Mouse (Mus musculus) embryonic facial prominence, embryonic 13.5 days (tissue): ENCODE results near the gene Olfr649. TPM values are rescaled to one million over a fixed set of nuclear protein-coding genes. Genes with fewer than 3 reads are reported as not detected.

Experiments used
- ATAC-seq: fragments of 200-750 bp; cut with Nextera tagmentation; 2 replicates; pipeline ENCODE4 v1.8.0; 2017; ENCODE audit warnings: low read depth; ENCODE audit not compliant: insufficient number of reproducible peaks, insufficient read depth, low FRiP score, low TSS enrichment
- H3K27ac ChIP-seq: fragments of 300-500 bp; sonication (generic); 2 replicates; pipeline ENCODE4 v1.5.1; 2015; ENCODE audit warnings: moderate library complexity, mild to moderate bottlenecking, inconsistent platforms
- H3K27me3 ChIP-seq: fragments of 300-500 bp; sonication (generic); 2 replicates; pipeline ENCODE4 v1.6.1; 2015; ENCODE audit warnings: mild to moderate bottlenecking, inconsistent platforms
- H3K36me3 ChIP-seq: fragments of 300-500 bp; sonication (generic); 2 replicates; pipeline ENCODE4 v1.6.1; 2015; ENCODE audit warnings: mild to moderate bottlenecking, inconsistent platforms
- H3K4me1 ChIP-seq: fragments of 300-500 bp; sonication (generic); 2 replicates; pipeline ENCODE4 v1.6.1; 2015; ENCODE audit warnings: inconsistent platforms
- H3K4me2 ChIP-seq: fragments of 300-500 bp; sonication (generic); 2 replicates; pipeline ENCODE4 v1.6.1; 2015; ENCODE audit warnings: moderate library complexity, mild to moderate bottlenecking, inconsistent platforms
- H3K4me3 ChIP-seq: fragments of 300-500 bp; sonication (generic); 2 replicates; pipeline ENCODE4 v1.5.1; 2015; ENCODE audit warnings: mild to moderate bottlenecking, inconsistent platforms
- H3K9ac ChIP-seq: fragments of 300-500 bp; sonication (generic); 2 replicates; pipeline ENCODE4 v1.6.1; 2015; ENCODE audit warnings: mild to moderate bottlenecking, inconsistent platforms
- H3K9me3 ChIP-seq: fragments of 300-500 bp; sonication (generic); 2 replicates; pipeline ENCODE4 v1.6.1; 2016; ENCODE audit warnings: inconsistent platforms
- WGBS: fragments of 180-500 bp; shearing (Covaris S2); methylation state at CpG from one replicate; pipeline ENCODE4 v1.1.7; 2015; ENCODE audit warnings: mixed read lengths; 5-methylcytosine and 5-hydroxymethylcytosine counted together
- polyA plus RNA-seq: library from polyadenylated mRNA; unstranded; fragments of >200 nt; fragmentation: Nextera tagmentation; extraction: Ambion mirVana; gene quantifications from 2 replicates; pipeline ENCODE4 v1.2.1, GENCODE M21; 2015

Olfr649 gene
- not detected in 2 replicates for polyA plus RNA-seq

DNA sequence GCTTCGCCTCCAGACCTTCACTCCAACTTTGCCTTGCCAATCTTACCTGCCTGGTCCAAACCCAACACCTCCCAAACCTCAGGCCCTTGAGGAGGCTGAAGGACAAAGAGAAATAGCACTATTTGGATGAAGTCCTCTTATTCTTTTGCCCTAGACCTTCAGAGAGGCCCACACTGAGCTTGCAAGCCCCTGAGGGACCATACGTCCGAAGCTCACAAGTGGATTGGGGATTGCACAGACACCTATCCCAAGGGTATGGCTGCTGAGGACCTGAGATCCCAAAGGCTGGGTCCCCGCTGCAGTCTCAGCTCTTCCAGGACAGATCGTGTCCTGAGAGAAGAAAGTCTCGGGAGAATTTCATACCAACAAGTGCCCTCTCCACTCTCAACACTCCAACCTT, at the start of gene Olfr649:
TSS of gene Olfr649 (minus strand) at position 101 of the 400 bp plus-strand sequence.
- Histone ChIP-seq H3K9ac (no peak within 1 kb of the TSS), H3K4me2 (no peak within 1 kb of the TSS), H3K27ac (no peak within 1 kb of the TSS), H3K36me3 (no peaks in the 10 kb centered on the region), H3K4me3 (no peak within 1 kb of the TSS), H3K9me3 (no peaks in the 10 kb centered on the region), H3K27me3 (no peaks in the 10 kb centered on the region), H3K4me1 (no peaks in the 10 kb centered on the region)
- WGBS = 84% methylated on average over 6 of the region's 6 CpGs
- no peak for ATAC-seq

DNA sequence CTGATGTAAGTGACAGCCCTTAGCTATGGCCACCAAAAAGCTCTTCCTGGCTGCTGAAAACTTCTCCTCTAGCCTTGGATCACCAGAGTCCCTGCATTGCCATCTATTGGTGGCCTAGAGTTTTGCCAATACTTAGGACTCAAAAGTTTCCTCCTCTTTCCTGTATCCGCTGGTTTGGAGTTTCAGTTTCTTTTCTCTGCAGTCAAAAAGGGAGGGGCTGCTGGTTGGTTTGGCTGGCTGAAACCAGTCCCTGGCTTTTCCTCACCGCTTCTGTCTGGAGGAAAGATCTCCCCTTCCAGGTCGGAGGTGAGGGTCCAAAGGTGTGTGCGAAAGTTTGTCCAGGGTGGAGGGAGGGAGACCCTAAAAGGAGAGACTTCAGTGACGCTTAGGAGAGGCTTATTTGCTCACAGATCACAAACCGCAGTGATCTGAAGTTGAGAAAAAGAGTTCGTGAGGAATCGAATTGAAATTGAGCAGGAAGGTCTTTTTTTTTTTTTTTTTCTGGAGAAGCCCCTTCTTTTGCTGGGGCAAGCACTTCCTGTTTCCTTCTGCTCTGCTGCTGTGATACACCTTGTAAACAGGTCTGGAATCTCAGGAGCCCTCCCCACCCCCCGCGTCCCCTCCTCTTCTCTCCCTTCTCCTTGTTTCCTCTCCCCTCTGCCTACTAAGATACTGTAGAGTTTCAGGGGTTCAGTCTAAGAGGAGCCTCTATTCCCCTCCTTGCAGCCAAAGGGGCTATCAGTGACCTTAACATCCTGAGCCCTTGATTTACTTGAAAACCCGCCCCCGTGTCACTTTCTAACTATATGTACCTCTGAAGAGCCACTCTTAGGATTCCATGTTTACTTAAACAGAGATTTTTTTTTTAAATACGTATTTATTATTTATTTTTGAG, 48.7 kb upstream of the Olfr649 start, which contains the start of gene Trim34a:
TSS of gene Trim34a (plus strand) at position 171 of the 895 bp plus-strand sequence.
- Histone ChIP-seq H3K9ac (peak within 1 kb of the TSS; percentile 78), H3K4me1 (no peaks in the 10 kb centered on the region), H3K4me3 (peak within 1 kb of the TSS; percentile 52), H3K27me3 (no peaks in the 10 kb centered on the region), H3K9me3 (no peaks in the 10 kb centered on the region), H3K4me2 (peak within 1 kb of the TSS; percentile 60), H3K36me3 (no peaks in the 10 kb centered on the region), H3K27ac (peak within 1 kb of the TSS; percentile 75; the same call in 1 of the 2 replicates)
- 5% methylated on average over 13 of the region's 13 CpGs for WGBS
- 0 out of 2 replicates have a peak, but pooled peaks have one; percentile 26 for ATAC-seq

DNA sequence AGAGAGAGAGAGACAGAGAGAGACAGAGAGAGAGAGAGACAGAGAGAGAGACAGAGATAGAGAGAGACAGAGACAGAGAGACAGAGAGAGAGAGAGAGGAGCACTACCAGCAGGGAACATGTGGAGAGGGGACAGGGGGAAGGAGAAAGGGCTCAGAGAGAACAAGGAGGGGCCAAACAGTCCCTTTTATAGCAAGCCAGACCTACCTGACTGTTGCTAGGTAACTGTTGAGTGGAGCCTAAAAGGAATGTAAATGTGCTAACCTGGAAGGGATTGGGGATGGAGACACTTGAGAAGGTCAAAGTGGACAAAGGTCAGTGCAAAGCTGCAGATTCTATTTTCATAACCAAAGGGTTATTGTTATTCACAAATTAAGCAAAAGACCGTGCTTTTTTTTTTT, 47.8 kb upstream of the Olfr649 start:
- ATAC-seq = no peak
- no peaks in the 10 kb centered on the region for H3K4me1 ChIP-seq
- H3K27ac ChIP-seq = no peak overlapping the region
- H3K4me2 ChIP-seq = peak overlapping the region; percentile 60
- no peak overlapping the region for H3K4me3 ChIP-seq
- no peak overlapping the region for H3K9ac ChIP-seq
- H3K9me3 ChIP-seq = no peaks in the 10 kb centered on the region
- no peaks in the 10 kb centered on the region for H3K27me3 ChIP-seq
- 43% methylated on average over 1 of the region's 1 CpGs for WGBS
- no peaks in the 10 kb centered on the region for H3K36me3 ChIP-seq

DNA sequence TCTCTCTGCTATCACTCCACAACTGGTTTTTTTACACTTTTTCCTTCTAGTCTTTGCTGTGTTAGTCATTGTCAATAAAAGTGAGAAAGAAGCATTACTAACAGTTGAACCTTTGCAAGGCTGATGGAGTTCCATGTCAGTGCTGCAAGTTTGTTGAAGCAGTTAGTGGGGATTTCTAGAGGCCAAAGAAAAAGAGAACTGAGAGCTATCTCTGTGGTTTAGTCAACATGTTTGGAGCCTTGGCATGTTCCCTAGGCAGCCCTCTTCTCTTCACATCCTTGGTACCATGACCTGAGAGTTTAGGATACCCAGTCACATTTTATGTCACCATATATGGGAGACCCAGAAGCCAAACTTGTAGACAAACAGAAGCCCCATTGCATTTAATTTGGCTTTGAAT, 45.1 kb upstream of the Olfr649 start:
- ATAC-seq = no peak
- H3K4me2 ChIP-seq = no peak overlapping the region
- H3K9ac ChIP-seq = no peak overlapping the region
- no peak overlapping the region for H3K4me3 ChIP-seq
- no peaks in the 10 kb centered on the region for H3K9me3 ChIP-seq
- H3K4me1 ChIP-seq = no peaks in the 10 kb centered on the region
- H3K27me3 ChIP-seq = no peaks in the 10 kb centered on the region
- no peak overlapping the region for H3K27ac ChIP-seq
- H3K36me3 ChIP-seq = no peaks in the 10 kb centered on the region

DNA sequence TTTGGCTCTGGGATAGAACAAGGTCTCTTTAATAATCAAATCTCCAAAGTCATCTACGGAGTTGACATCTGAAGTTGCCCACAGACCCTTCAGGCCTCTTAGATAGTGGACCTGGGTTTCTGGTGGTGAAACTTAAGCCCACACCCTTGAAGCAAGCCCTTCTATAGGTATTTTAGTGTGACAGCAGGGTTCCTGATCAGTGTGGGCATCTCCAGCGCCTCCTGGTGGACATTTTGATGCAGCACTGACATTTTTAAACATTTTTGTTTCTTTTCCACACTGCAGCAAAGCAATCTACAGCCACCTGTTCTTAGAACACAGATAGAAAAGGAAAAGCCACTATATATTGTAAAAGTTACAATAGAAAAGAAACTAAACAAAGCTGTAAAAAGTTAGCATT, 35.4 kb upstream of the Olfr649 start:
- no peak for ATAC-seq
- no peaks in the 10 kb centered on the region for H3K9me3 ChIP-seq
- H3K9ac ChIP-seq = no peak overlapping the region
- H3K27ac ChIP-seq = no peak overlapping the region
- H3K27me3 ChIP-seq = no peaks in the 10 kb centered on the region
- WGBS = 35% methylated on average over 2 of the region's 2 CpGs
- H3K4me3 ChIP-seq = no peak overlapping the region
- H3K4me2 ChIP-seq = no peak overlapping the region
- H3K4me1 ChIP-seq = no peaks in the 10 kb centered on the region
- H3K36me3 ChIP-seq = no peaks in the 10 kb centered on the region

DNA sequence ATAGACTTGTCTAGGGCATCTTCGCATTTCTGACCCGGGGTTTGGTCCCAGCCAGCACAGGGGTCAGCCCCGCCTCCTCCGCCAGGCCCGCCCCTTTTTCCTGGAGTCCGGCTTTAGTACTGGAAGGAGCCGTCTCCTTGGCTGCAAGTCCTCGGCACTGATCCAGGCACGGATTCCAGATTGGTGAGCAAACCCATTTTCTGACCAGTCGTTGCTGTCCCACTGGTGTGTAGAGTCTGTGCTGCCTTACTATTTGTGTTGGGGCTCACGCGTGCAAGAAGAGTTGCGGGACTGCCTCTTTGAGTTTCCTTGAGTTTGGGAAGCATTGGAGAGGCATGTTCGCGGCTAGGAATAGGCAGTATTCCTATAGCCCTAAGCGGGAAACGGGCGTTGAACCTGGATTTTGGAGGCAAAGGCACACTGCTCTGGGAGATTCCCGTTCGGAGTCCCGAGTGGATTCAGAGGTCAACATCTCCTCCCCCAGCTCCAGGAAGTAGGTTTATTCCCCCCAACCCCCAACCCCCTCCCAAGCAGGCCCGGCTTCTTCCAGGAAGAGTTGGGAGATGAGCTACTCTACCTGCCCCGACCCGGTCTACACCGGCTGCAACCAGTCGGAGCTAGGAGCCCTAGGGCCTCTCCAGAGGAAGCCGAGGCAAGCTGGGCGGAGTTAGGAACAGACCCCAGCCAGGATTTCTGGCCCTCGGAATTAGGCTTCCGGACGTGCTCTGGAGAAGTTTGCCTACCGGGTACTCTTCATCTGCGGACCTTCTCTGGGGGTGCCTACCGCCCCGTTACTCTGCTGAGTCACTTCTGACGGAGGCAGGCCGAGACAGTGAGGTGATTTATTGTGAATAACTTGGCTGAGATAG, 23.1 kb upstream of the Olfr649 start, which contains the start of gene Trim6:
TSS of gene Trim6 (plus strand) at position 93 of the 869 bp plus-strand sequence.
- Histone ChIP-seq H3K9ac (peak within 1 kb of the TSS; percentile 54; the same call in 1 of the 2 replicates), H3K27ac (no peak within 1 kb of the TSS)

GRCm38 (mm10) chr7:104217881-104218280, 22.1 kb upstream of the Olfr649 start:
- no peak overlapping the region for H3K9ac ChIP-seq
- no peak overlapping the region for H3K4me3 ChIP-seq
- H3K4me2 ChIP-seq = no peak overlapping the region
- no peaks in the 10 kb centered on the region for H3K27me3 ChIP-seq
- ATAC-seq = no peak
- no peak overlapping the region for H3K27ac ChIP-seq
- no peaks in the 10 kb centered on the region for H3K36me3 ChIP-seq
- no peaks in the 10 kb centered on the region for H3K9me3 ChIP-seq
- 63% methylated on average over 2 of the region's 2 CpGs for WGBS
- peaks cover 7% of the 10 kb centered on the region; the same call in 1 of the 2 replicates for H3K4me1 ChIP-seq

More for the DNA sequence above, 23.1 kb upstream of the Olfr649 start, which contains the start of gene Trim6:
- Histone ChIP-seq H3K4me2 (peak within 1 kb of the TSS; percentile 63), H3K9me3 (no peaks in the 10 kb centered on the region), H3K27me3 (no peaks in the 10 kb centered on the region), H3K4me1 (peaks cover 7% of the 10 kb centered on the region; the same call in 1 of the 2 replicates), H3K36me3 (no peaks in the 10 kb centered on the region), H3K4me3 (peak within 1 kb of the TSS; percentile 41)
- 3% methylated on average over 37 of the region's 37 CpGs for WGBS
- peak; percentile 37; the same call in 1 of the 2 replicates for ATAC-seq

GRCm38 (mm10) chr7:104216011-104216535, 20.3 kb upstream of the Olfr649 start:
- no peaks in the 10 kb centered on the region for H3K9me3 ChIP-seq
- no peak overlapping the region for H3K4me3 ChIP-seq
- H3K36me3 ChIP-seq = no peaks in the 10 kb centered on the region
- ATAC-seq = no peak
- WGBS = 39% methylated on average over 1 of the region's 1 CpGs
- H3K9ac ChIP-seq = no peak overlapping the region
- no peak overlapping the region for H3K27ac ChIP-seq
- H3K4me2 ChIP-seq = no peak overlapping the region
- peaks cover 7% of the 10 kb centered on the region; the same call in 1 of the 2 replicates for H3K4me1 ChIP-seq
- no peaks in the 10 kb centered on the region for H3K27me3 ChIP-seq

DNA sequence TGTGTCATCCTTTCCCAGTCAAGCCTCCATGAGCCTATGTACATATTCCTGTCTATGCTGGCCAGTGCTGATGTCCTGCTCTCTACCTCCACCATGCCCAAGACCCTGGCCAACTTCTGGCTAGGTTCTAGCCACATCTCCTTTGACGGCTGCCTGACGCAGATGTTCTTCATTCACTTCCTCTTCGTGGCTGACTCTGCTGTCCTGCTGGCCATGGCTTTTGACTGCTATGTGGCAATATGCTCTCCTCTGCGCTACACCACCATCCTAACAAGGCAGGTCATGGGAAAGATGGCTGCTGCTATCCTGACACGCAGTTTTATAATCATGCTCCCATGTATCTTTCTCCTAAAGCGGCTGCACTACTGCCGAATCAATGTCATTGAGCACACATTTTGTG, 10.4 kb upstream of the Olfr649 start:
- H3K4me3 ChIP-seq = no peak overlapping the region
- no peak for ATAC-seq
- no peaks in the 10 kb centered on the region for H3K4me1 ChIP-seq
- no peak overlapping the region for H3K27ac ChIP-seq
- no peaks in the 10 kb centered on the region for H3K36me3 ChIP-seq
- WGBS = 90% methylated on average over 7 of the region's 7 CpGs
- no peaks in the 10 kb centered on the region for H3K9me3 ChIP-seq
- H3K27me3 ChIP-seq = no peaks in the 10 kb centered on the region
- no peak overlapping the region for H3K9ac ChIP-seq
- no peak overlapping the region for H3K4me2 ChIP-seq

GRCm38 (mm10) chr7:104199822-104200221, 4.0 kb upstream of the Olfr649 start:
- no peaks in the 10 kb centered on the region for H3K36me3 ChIP-seq
- no peak overlapping the region for H3K4me3 ChIP-seq
- H3K27ac ChIP-seq = no peak overlapping the region
- H3K4me2 ChIP-seq = no peak overlapping the region
- no peaks in the 10 kb centered on the region for H3K9me3 ChIP-seq
- ATAC-seq = no peak
- WGBS = 7% methylated on average over 5 of the region's 5 CpGs
- no peaks in the 10 kb centered on the region for H3K27me3 ChIP-seq
- no peaks in the 10 kb centered on the region for H3K4me1 ChIP-seq
- H3K9ac ChIP-seq = no peak overlapping the region

- Histone ChIP-seq H3K36me3 (no peaks in the 10 kb centered on the region), H3K27ac (no peak overlapping the region), H3K9me3 (no peaks in the 10 kb centered on the region), H3K4me3 (no peak overlapping the region), H3K9ac (no peak overlapping the region), H3K27me3 (no peaks in the 10 kb centered on the region), H3K4me2 (no peak overlapping the region), H3K4me1 (no peaks in the 10 kb centered on the region)
- no peak for ATAC-seq
- 58% methylated on average over 9 of the region's 9 CpGs for WGBS
These were observed 4.5 kb downstream of the Olfr649 start for GRCm38 (mm10) chr7:104191275-104191674.
